Mouse (Mus musculus) MEL (cell line): ENCODE data around the gene Gstm6.

Experiments used
- BHLHE40 ChIP-seq: IDR thresholded peaks from 2 replicates; pipeline ENCODE4 v1.6.1; 2012; ENCODE audit warnings: low read depth, mild to moderate bottlenecking, inconsistent platforms, low read length, improper control_type of control experiment, borderline replicate concordance
- CHD1 ChIP-seq: IDR thresholded peaks from 2 replicates; pipeline ENCODE4 v1.6.1; 2012; ENCODE audit warnings: low read depth, mild to moderate bottlenecking, inconsistent platforms, low read length, improper control_type of control experiment
- CHD2 ChIP-seq: IDR thresholded peaks from 2 replicates; pipeline ENCODE4 v1.6.1; 2011; ENCODE audit warnings: low read length, improper control_type of control experiment
- CTCF ChIP-seq, 3 experiments: IDR thresholded peaks in 2 of 3; conservative IDR thresholded peaks in 1 of 3; 2 replicates each; pipeline ENCODE4 v1.5.1; 2011 to 2012; ENCODE audit warnings: low read length in 3 of 3, low read depth in 2 of 3, mild to moderate bottlenecking in 2 of 3, improper control_type of control experiment in 1 of 3, inconsistent platforms in 1 of 3, mixed read lengths in 1 of 3, moderate library complexity in 1 of 3; ENCODE audit not compliant: control insufficient read depth in 1 of 3, insufficient read depth in 1 of 3, poor library complexity in 1 of 3, severe bottlenecking in 1 of 3
- EP300 ChIP-seq, 2 experiments: IDR thresholded peaks; 2 replicates each; pipeline ENCODE4 v1.6.1; 2011; ENCODE audit warnings: improper control_type of control experiment in 2 of 2, low read length in 2 of 2, low read depth in 1 of 2, mild to moderate bottlenecking in 1 of 2
- HCFC1 ChIP-seq: IDR thresholded peaks from 2 replicates; pipeline ENCODE4 v1.6.1; 2012; ENCODE audit warnings: low read depth, mild to moderate bottlenecking, inconsistent platforms, low read length, improper control_type of control experiment, moderate library complexity
- MAFK ChIP-seq: IDR thresholded peaks from 2 replicates; pipeline ENCODE4 v1.6.1; 2011; ENCODE audit warnings: low read depth, mild to moderate bottlenecking, low read length, improper control_type of control experiment, borderline replicate concordance
- MYC ChIP-seq: IDR thresholded peaks from 2 replicates; pipeline ENCODE4 v1.6.1; 2011; ENCODE audit warnings: low read depth, mild to moderate bottlenecking, low read length, improper control_type of control experiment, moderate library complexity
- NRF1 ChIP-seq: IDR thresholded peaks from 2 replicates; pipeline ENCODE4 v1.6.1; 2014; ENCODE audit warnings: low read depth, mild to moderate bottlenecking, inconsistent platforms, low read length, improper control_type of control experiment, moderate library complexity; ENCODE audit not compliant: poor library complexity, insufficient read depth, severe bottlenecking
- POLR2A ChIP-seq, 2 experiments: IDR thresholded peaks; 2 replicates each; pipeline ENCODE4 v1.6.1; 2011 to 2012; ENCODE audit warnings: low read length in 2 of 2, mild to moderate bottlenecking in 2 of 2, control low read depth in 1 of 2, improper control_type of control experiment in 1 of 2, low read depth in 1 of 2, moderate library complexity in 1 of 2; ENCODE audit not compliant: control insufficient read depth in 1 of 2, insufficient read depth in 1 of 2, poor library complexity in 1 of 2
- SIN3A ChIP-seq: IDR thresholded peaks from 2 replicates; pipeline ENCODE4 v1.6.1; 2012; ENCODE audit warnings: low read length, improper control_type of control experiment, inconsistent platforms
- TAL1 ChIP-seq: IDR thresholded peaks from 2 replicates; pipeline ENCODE4 v1.6.1; 2012; ENCODE audit warnings: mild to moderate bottlenecking, inconsistent platforms, low read length, moderate library complexity, mixed read lengths

DNA sequence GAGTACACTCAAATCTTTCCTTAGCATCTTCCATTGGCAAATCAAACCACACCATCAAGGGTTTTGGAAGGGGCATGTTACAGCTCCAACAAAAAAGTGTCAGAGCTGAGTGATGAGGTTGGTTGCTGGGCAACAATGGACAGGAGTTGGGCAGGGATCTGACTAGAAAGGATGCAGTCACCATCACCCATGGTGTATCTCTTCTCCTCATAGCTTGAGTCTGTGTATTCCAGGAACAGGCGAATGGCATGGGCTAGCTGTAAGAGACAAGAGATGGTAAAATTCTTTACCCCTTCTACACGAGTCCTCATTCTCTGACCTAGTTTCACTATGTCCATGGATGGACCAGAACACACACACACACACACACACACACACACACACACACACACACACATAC is 12.4 kb downstream of the Gstm6 start:
- TF ChIP-seq CTCF (IDR thresholded peaks at IDR 0.05 in 2 of 3, conservative IDR thresholded peaks at IDR 0.05 in 1 of 3; ENCODE audit: control insufficient read depth in 1 of 3, insufficient read depth in 1 of 3, low read depth in 2 of 3, low read length in 3 of 3, poor library complexity in 1 of 3, severe bottlenecking in 1 of 3) (no peak), POLR2A (IDR thresholded peaks at IDR 0.05; ENCODE audit: control insufficient read depth in 1 of 2, insufficient read depth in 1 of 2, low read depth in 1 of 2, low read length in 2 of 2, poor library complexity in 1 of 2) (no peak), SIN3A (no peak), EP300 (IDR thresholded peaks at IDR 0.05; ENCODE audit: low read depth in 1 of 2, low read length in 2 of 2) (no peak), HCFC1 (no peak), CHD2 (no peak), TAL1 (no peak), MYC (no peak), BHLHE40 (no peak), CHD1 (no peak), NRF1 (no peak), MAFK (no peak)
